Mouse (Mus musculus): Measurements from ENCODE around the gene Cxcr4.

GRCm38 (mm10) chr1:128601307-128601706, 9.2 kb upstream of the Cxcr4 start:
- TF ChIP-seq CTCF (IDR thresholded peaks at IDR 0.05; ENCODE audit: extremely low read depth, insufficient read depth, insufficient read length, insufficient replicate concordance) = no peak
- TF ChIP-seq POLR2A (IDR thresholded peaks at IDR 0.05; ENCODE audit: low read depth, low read length) = no peak
